ENCODE assay signal across 15 mouse cellular contexts in genomic region chr1:128068945-128069397, GRCm38 (mm10). TPM values are rescaled to one million over a fixed set of nuclear protein-coding genes. Genes with fewer than 3 reads are reported as not detected.
A peak's percentile ranks its signal among the peaks of the same experiment; 100 is the strongest.
DNase-seq lines count a peak whose midpoint lies in the region; ATAC-seq and TF ChIP-seq lines count a peak whose summit lies in the region.
"Had no signal": no experiment of that assay in that cellular context is flagged by ENCODE, and none has a peak within 500 bp of the region (broad histone marks: within the 10 kb centered on the region; RNA-seq: fewer than 3 reads in every experiment).

No protein-coding gene starts in this region.

- H3K4me3 ChIP-seq in heart, embryonic 16.5 days (ENCODE audit: low read length), result no peak overlapping the region
- no peak overlapping the region for H3K4me3 ChIP-seq in liver, embryonic 13.5 days (replicated peaks)
- H3K4me3 ChIP-seq in forebrain, postnatal 0 days (ENCODE audit: low read depth, low read length), result no peak overlapping the region
- H3K4me3 ChIP-seq: neural tube, embryonic 13.5 days had no signal

- H3K36me3 ChIP-seq in heart, embryonic 16.5 days (ENCODE audit: control insufficient read depth, insufficient read depth), result peaks cover 1% of the 10 kb centered on the region; the same call in 1 of the 2 replicates
- H3K36me3 ChIP-seq in liver, embryonic 13.5 days, result peaks cover 7% of the 10 kb centered on the region; the same call in 1 of the 2 replicates
- no peaks in the 10 kb centered on the region for H3K36me3 ChIP-seq in forebrain, postnatal 0 days (ENCODE audit: insufficient read depth)
- H3K36me3 ChIP-seq: neural tube, embryonic 13.5 days had no signal

- no peak overlapping the region for H3K9ac ChIP-seq in heart, embryonic 16.5 days (ENCODE audit: low read length)
- H3K9ac ChIP-seq in liver, embryonic 13.5 days, result no peak overlapping the region
- H3K9ac ChIP-seq in forebrain, postnatal 0 days, result no peak overlapping the region
- H3K9ac ChIP-seq: neural tube, embryonic 13.5 days had no signal

- no peak for TF ChIP-seq CTCF in forebrain, postnatal 0 days (IDR thresholded peaks at IDR 0.05; ENCODE audit: low read depth)

- peak; percentile 52 for ATAC-seq in heart, embryonic 16.5 days (replicated peaks; ENCODE audit: extremely low read depth, insufficient read depth, low FRiP score)
- peak; percentile 92 for ATAC-seq in liver, embryonic 13.5 days (ENCODE audit: low read depth)
- ATAC-seq in forebrain, postnatal 0 days, result no peak
- ATAC-seq in granulocyte monocyte progenitor cell, adult 5-6 weeks (replicated peaks; ENCODE audit: poor library complexity, severe bottlenecking), result no peak
- ATAC-seq: inflammation-experienced regulatory T-cells, adult 6 months had no signal

- intact Hi-C loops in heart, postnatal 25 days (cut with DNase I), result no loop called here

- DNase-seq in heart, postnatal 25 days (ENCODE audit: low spot score), result no peak
- peak; percentile 92 for DNase-seq in 416B (ENCODE audit: low read depth)
- DNase-seq in adipocyte (ENCODE audit: low spot score), result peak; percentile 81
- DNase-seq in liver, embryonic 13.5 days, result no peak
- DNase-seq in right cerebral cortex, postnatal 25 days, result no peak
- DNase-seq in forebrain, postnatal 0 days, result no peak
- DNase-seq: adrenal gland, postnatal 14 days; cerebellum, adult 9-10 months; gastrocnemius, postnatal 14 days; thymus, adult 18-20 months had no signal

- peak overlapping the region; percentile 59 for H3K27ac ChIP-seq in heart, embryonic 16.5 days (ENCODE audit: low read length)
- peak overlapping the region; percentile 58 for H3K27ac ChIP-seq in liver, embryonic 13.5 days
- no peak overlapping the region for H3K27ac ChIP-seq in forebrain, postnatal 0 days (ENCODE audit: low read depth, low read length)
- H3K27ac ChIP-seq: neural tube, embryonic 13.5 days had no signal

- no peak overlapping the region for H3K4me2 ChIP-seq in heart, embryonic 16.5 days (ENCODE audit: low read depth, low read length)
- H3K4me2 ChIP-seq in liver, embryonic 13.5 days, result no peak overlapping the region
- H3K4me2 ChIP-seq in forebrain, postnatal 0 days (ENCODE audit: low read depth), result no peak overlapping the region
- H3K4me2 ChIP-seq: midbrain, embryonic 11.5 days; neural tube, embryonic 13.5 days had no signal

- no peaks in the 10 kb centered on the region for H3K27me3 ChIP-seq in heart, embryonic 16.5 days (ENCODE audit: control insufficient read depth, insufficient read depth, low read length)
- H3K27me3 ChIP-seq in liver, embryonic 13.5 days, result no peaks in the 10 kb centered on the region
- no peaks in the 10 kb centered on the region for H3K27me3 ChIP-seq in forebrain, postnatal 0 days (ENCODE audit: insufficient read depth, low read length)
- H3K27me3 ChIP-seq: neural tube, embryonic 13.5 days had no signal

- WGBS in heart, embryonic 16.5 days, result 62% methylated on average over 2 of the region's 2 CpGs
- 25% methylated on average over 2 of the region's 2 CpGs for whole genome bisulfite sequencing in liver, embryonic 13.5 days (ENCODE audit: insufficient replicate concordance)
- 87% methylated on average over 2 of the region's 2 CpGs for WGBS in forebrain, postnatal 0 days

- H3K4me1 ChIP-seq in heart, embryonic 16.5 days (ENCODE audit: control insufficient read depth, insufficient read depth, low read length), result no peaks in the 10 kb centered on the region; the same call in 1 of the 2 replicates
- H3K4me1 ChIP-seq in liver, embryonic 13.5 days (replicated peaks), result peaks cover 25% of the 10 kb centered on the region
- H3K4me1 ChIP-seq in forebrain, postnatal 0 days (ENCODE audit: insufficient read depth), result no peaks in the 10 kb centered on the region

- no peaks in the 10 kb centered on the region for H3K9me3 ChIP-seq in heart, embryonic 16.5 days (replicated peaks; ENCODE audit: control insufficient read depth, low read length)
- no peaks in the 10 kb centered on the region for H3K9me3 ChIP-seq in liver, embryonic 13.5 days (replicated peaks)
- no peaks in the 10 kb centered on the region for H3K9me3 ChIP-seq in forebrain, postnatal 0 days (ENCODE audit: low read length)
- H3K9me3 ChIP-seq: neural tube, embryonic 13.5 days had no signal

RNA-seq across cellular contexts. Expression of gene Zranb3, which starts 33.9 kb away (rescaled TPM):
- 6.1 and 7.1 TPM in 2 replicates for polyA plus RNA-seq in heart, embryonic 16.5 days (2015; fragmentation: Nextera tagmentation; extraction: Ambion mirVana)
- 1 to 10 TPM; 3.5 to 3.8 TPM for total RNA-seq in heart, postnatal 25 days (2021)
- 4.7 and 5.3 TPM in 2 replicates for polyA plus RNA-seq in liver, embryonic 13.5 days (2015; fragmentation: Nextera tagmentation; extraction: Ambion mirVana)
- total RNA-seq in forebrain, postnatal 0 days (2014; rRNA removed), result 4.1 and 4.8 TPM in 2 replicates
- 2.3 and 2.7 TPM in 2 replicates for polyA plus RNA-seq in forebrain, postnatal 0 days (2015; fragmentation: Nextera tagmentation; extraction: Ambion mirVana)
- total RNA-seq in granulocyte monocyte progenitor cell, adult 5-6 weeks (2014; fragmentation: Nextera tagmentation), result 18.3 and 18.4 TPM in 2 replicates
- total RNA-seq in granulocyte monocyte progenitor cell, adult 5-6 weeks (2017), result 15.8 and 21.6 TPM in 2 replicates

RNA-seq across cellular contexts. Expression of gene R3hdm1, which starts 34.1 kb away (rescaled TPM):
- polyA plus RNA-seq in heart, embryonic 16.5 days (2015; fragmentation: Nextera tagmentation; extraction: Ambion mirVana), result 47.0 and 47.8 TPM in 2 replicates
- total RNA-seq in heart, postnatal 25 days (2021), result 10 to 100 TPM; 50.2 to 51.6 TPM
- 33.7 and 39.5 TPM in 2 replicates for polyA plus RNA-seq in liver, embryonic 13.5 days (2015; fragmentation: Nextera tagmentation; extraction: Ambion mirVana)
- 61.5 and 67.8 TPM in 2 replicates for total RNA-seq in forebrain, postnatal 0 days (2014; rRNA removed)
- 69.5 and 86.6 TPM in 2 replicates for polyA plus RNA-seq in forebrain, postnatal 0 days (2015; fragmentation: Nextera tagmentation; extraction: Ambion mirVana)
- 163 and 173 TPM in 2 replicates for total RNA-seq in granulocyte monocyte progenitor cell, adult 5-6 weeks (2014; fragmentation: Nextera tagmentation)
- 42.9 and 58.8 TPM in 2 replicates for total RNA-seq in granulocyte monocyte progenitor cell, adult 5-6 weeks (2017)

Comparison
In these comparisons a context has a peak if more than half of its experiments do, and no peak if none do; other contexts are left out.
1. ATAC-seq: peak in heart, embryonic 16.5 days (single experiment) and liver, embryonic 13.5 days (single experiment); none in forebrain, postnatal 0 days (single experiment) and granulocyte monocyte progenitor cell, adult 5-6 weeks (single experiment).
2. DNase-seq: peak in 416B (single experiment) and adipocyte (single experiment); none in heart, postnatal 25 days (single experiment), liver, embryonic 13.5 days (single experiment), right cerebral cortex, postnatal 25 days (single experiment) and forebrain, postnatal 0 days (single experiment).